Mouse (Mus musculus) liver, embryonic 12.5 days (tissue): ENCODE results near the gene Mast4. TPM values are rescaled to one million over a fixed set of nuclear protein-coding genes. Genes with fewer than 3 reads are reported as not detected.
A peak's percentile ranks its signal among the peaks of the same experiment; 100 is the strongest.

Experiments used
- ATAC-seq: fragments of 200-750 bp; cut with Nextera tagmentation; 2 replicates; pipeline ENCODE4 v1.8.0; 2017; ENCODE audit warnings: moderate number of reproducible peaks, mild to moderate bottlenecking, moderate library complexity
- H3K27ac ChIP-seq: fragments of 300-500 bp; sonication (generic); 2 replicates; pipeline ENCODE4 v1.5.1; 2016; ENCODE audit warnings: mild to moderate bottlenecking
- H3K27me3 ChIP-seq: fragments of 300-500 bp; sonication (generic); replicated peaks from 2 replicates; pipeline ENCODE4 v1.6.1; 2016; ENCODE audit warnings: mild to moderate bottlenecking, moderate library complexity
- H3K36me3 ChIP-seq: fragments of 300-500 bp; sonication (generic); 2 replicates; pipeline ENCODE4 v1.6.1; 2016; ENCODE audit warnings: mild to moderate bottlenecking, moderate library complexity
- H3K4me1 ChIP-seq: fragments of 300-500 bp; sonication (generic); 2 replicates; pipeline ENCODE4 v1.6.1; 2016
- H3K4me2 ChIP-seq: fragments of 300-500 bp; sonication (generic); 2 replicates; pipeline ENCODE4 v1.6.1; 2016; ENCODE audit warnings: mild to moderate bottlenecking, moderate library complexity
- H3K4me3 ChIP-seq: fragments of 300-500 bp; sonication (generic); 2 replicates; pipeline ENCODE4 v1.5.1; 2016; ENCODE audit warnings: mild to moderate bottlenecking, moderate library complexity
- H3K9ac ChIP-seq: fragments of 300-500 bp; sonication (generic); 2 replicates; pipeline ENCODE4 v1.6.1; 2016; ENCODE audit warnings: mild to moderate bottlenecking, moderate library complexity
- H3K9me3 ChIP-seq: fragments of 300-500 bp; sonication (generic); replicated peaks from 2 replicates; pipeline ENCODE4 v1.6.1; 2016; ENCODE audit warnings: mild to moderate bottlenecking, moderate library complexity
- WGBS: fragments of 180-500 bp; shearing (Covaris S2); methylation state at CpG from one replicate; pipeline ENCODE4 v1.1.7; 2016; ENCODE audit not compliant: insufficient replicate concordance; 5-methylcytosine and 5-hydroxymethylcytosine counted together
- polyA plus RNA-seq: library from polyadenylated mRNA; unstranded; fragments of >200 nt; fragmentation: Nextera tagmentation; extraction: Ambion mirVana; gene quantifications from 2 replicates; pipeline ENCODE4 v1.2.1, GENCODE M21; 2016

The Mast4 gene
- polyA plus RNA-seq, 1 experiment from 2014 or later: 4.7 TPM

DNA sequence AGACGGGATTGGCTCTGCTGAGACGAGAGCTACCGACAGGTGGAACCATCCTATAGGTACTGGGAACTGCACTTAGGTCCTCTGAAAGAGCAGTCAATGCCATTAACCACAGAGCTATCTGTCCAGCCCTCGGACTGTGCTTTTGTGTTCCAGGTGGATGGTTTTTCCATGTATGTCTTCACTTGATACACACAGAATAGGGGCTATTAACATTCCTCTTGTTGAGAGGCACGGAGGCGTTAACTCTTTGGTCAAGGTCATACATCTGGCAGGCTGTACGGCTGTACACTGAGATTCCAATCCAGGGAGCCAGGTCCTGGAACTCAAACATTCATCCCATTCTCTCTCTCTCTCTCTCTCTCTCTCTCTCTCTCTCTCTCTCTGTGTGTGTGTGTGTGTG, 205.6 kb downstream of the Mast4 start:
- Histone ChIP-seq H3K27me3 (no peaks in the 10 kb centered on the region), H3K9ac (no peak overlapping the region), H3K36me3 (no peaks in the 10 kb centered on the region), H3K4me3 (no peak overlapping the region), H3K9me3 (no peaks in the 10 kb centered on the region), H3K4me1 (no peaks in the 10 kb centered on the region), H3K4me2 (no peak overlapping the region), H3K27ac (no peak overlapping the region)
- ATAC-seq: no peak
- WGBS: 75% methylated on average over 7 of the region's 7 CpGs

DNA sequence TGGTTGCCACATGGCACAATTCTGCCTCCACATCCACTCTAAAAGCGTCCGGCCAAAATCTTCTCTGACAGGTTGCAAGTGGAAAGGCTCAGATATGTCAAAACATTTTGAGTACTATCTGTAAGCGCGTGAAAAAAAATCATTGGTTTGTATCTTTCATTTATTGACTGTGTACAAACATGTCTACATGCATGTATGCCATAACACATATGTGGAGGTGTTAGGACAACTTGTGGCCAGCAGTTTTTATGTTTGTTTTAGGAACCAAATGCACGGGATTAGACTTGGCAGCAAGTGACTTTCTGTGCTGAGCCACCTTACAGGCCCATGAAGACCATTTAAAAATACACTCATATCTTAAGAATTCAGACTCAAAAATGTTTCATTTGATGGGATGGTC, 206.7 kb downstream of the Mast4 start:
- Histone ChIP-seq H3K27ac (no peak overlapping the region), H3K36me3 (no peaks in the 10 kb centered on the region), H3K9me3 (no peaks in the 10 kb centered on the region), H3K4me3 (no peak overlapping the region), H3K4me2 (no peak overlapping the region), H3K4me1 (no peaks in the 10 kb centered on the region), H3K9ac (no peak overlapping the region), H3K27me3 (no peaks in the 10 kb centered on the region)
- WGBS: 77% methylated on average over 5 of the region's 5 CpGs
- ATAC-seq: no peak

DNA sequence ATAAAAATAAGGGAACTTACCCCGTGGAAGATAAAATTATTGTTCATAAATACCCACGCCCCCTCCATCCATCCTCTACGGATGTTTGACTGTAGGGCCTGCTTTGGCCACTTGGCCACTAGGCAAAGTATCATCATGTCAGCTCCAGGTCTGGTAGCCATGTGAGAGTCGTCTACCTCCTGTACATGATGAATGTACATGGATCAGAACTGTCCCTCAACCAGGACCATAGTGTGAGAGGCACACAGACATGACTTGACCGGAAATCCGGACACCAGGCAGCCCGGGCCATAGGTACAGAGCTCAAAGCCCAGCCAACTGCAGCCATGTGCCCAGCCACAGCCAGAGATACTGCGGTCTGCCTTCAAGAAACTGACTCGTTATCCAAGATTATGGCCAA, 210.6 kb downstream of the Mast4 start:
- no peak overlapping the region for H3K27ac ChIP-seq
- no peak overlapping the region for H3K9ac ChIP-seq
- no peaks in the 10 kb centered on the region for H3K27me3 ChIP-seq
- no peaks in the 10 kb centered on the region for H3K9me3 ChIP-seq
- H3K36me3 ChIP-seq: no peaks in the 10 kb centered on the region
- 73% methylated on average over 9 of the region's 9 CpGs for WGBS
- no peak overlapping the region for H3K4me3 ChIP-seq
- H3K4me2 ChIP-seq: no peak overlapping the region
- H3K4me1 ChIP-seq: no peaks in the 10 kb centered on the region
- no peak for ATAC-seq

DNA sequence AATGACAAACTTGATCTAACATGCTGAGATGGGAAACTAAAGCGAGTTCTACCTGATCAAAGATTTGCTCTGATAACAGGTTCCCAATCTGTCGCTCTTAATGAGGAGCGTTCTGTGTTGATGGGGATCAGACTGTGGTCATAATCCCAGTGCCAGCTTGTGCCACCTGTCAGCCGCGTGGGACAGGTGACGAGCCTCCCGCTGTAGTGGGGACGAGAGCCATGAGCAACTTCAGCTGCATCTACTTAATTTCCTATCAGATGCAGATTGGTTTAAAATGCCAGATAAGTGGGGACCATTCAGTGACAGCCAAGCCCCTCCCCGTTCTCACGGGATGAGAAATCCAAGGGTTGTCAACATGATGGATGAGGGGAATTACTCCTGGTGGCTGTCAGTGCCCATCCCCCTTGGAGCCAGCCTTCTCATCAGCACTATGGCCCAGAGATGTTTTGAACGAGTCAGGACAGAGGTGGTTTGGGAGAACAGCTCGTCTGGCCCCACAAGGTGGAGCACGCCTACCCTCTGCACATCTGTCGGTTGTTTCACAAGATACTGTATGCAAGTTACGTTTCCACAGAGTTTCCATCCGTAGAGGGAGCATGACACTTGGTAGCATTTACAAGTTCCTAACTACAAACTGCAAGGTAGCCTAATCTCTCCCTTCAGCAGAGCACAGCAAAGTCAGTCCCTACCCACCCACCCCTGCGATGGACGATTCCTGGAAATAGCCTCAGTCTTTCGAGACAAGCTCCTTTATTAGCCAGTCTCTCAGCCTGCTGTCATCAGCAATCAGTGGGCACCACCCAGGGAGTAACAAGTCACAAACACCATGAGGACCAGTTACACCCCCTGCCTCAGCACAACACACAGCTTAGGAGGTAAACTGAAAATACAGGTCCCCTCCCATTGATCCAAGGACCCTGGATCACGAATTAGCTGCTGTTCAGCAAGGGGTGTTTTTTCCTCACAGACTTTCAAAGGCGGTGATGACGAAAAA, 212.2 kb downstream of the Mast4 start:
- Histone ChIP-seq H3K27me3 (no peaks in the 10 kb centered on the region), H3K9me3 (no peaks in the 10 kb centered on the region), H3K9ac (no peak overlapping the region), H3K4me1 (no peaks in the 10 kb centered on the region), H3K4me2 (no peak overlapping the region), H3K36me3 (no peaks in the 10 kb centered on the region), H3K4me3 (no peak overlapping the region), H3K27ac (no peak overlapping the region)
- ATAC-seq: no peak
- WGBS: 55% methylated on average over 22 of the region's 22 CpGs

GRCm38 (mm10) chr13:103120669-103121131, 213.6 kb downstream of the Mast4 start:
- ATAC-seq: no peak
- no peak overlapping the region for H3K4me3 ChIP-seq
- no peak overlapping the region for H3K4me2 ChIP-seq
- no peak overlapping the region for H3K9ac ChIP-seq
- H3K36me3 ChIP-seq: no peaks in the 10 kb centered on the region
- WGBS: 42% methylated on average over 7 of the region's 7 CpGs
- no peak overlapping the region for H3K27ac ChIP-seq
- no peaks in the 10 kb centered on the region for H3K4me1 ChIP-seq
- H3K27me3 ChIP-seq: no peaks in the 10 kb centered on the region
- no peaks in the 10 kb centered on the region for H3K9me3 ChIP-seq

DNA sequence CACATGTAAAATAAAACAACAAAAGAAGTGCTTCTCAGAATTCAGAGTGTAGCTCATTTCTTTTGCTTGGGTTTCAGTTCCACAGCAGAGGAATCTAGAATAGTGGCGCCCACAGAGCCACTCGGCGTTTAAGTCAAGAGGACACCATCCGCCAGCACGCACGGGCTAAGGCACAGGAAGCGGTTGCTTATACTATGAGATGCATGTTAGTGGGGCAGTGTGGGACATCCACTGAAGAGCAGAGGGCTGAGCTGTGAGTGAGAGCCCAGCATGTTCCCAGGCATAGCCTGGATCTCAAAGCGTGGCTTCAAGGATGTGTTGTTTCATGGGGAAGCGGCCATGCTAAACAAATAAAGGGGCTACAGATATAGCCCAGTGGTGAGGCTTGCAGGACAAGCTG, 214.6 kb downstream of the Mast4 start:
- 82% methylated on average over 9 of the region's 9 CpGs for WGBS
- Histone ChIP-seq H3K4me2 (no peak overlapping the region), H3K36me3 (no peaks in the 10 kb centered on the region), H3K9me3 (no peaks in the 10 kb centered on the region), H3K4me3 (no peak overlapping the region), H3K27ac (no peak overlapping the region), H3K4me1 (no peaks in the 10 kb centered on the region), H3K9ac (no peak overlapping the region), H3K27me3 (no peaks in the 10 kb centered on the region)
- ATAC-seq: no peak

DNA sequence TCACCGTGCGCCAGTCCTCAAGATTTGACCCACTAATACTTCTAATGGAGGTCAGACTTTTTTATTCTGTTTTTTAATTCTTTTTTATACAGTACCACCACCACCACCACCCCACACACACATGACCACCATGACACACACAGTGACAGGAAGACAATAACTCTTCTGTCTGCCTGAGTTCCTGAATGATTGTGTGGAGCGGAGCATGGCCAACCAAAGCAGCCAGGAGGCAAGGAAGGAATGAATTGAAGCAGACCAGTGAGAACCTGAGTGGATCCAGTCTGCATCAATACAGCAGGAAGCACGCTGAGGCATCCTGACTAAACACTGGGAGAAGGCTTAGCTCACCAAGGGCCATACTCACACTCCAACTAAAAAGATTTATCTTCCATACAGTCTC, 219.2 kb downstream of the Mast4 start:
- no peak for ATAC-seq
- 74% methylated on average over 4 of the region's 4 CpGs for WGBS
- no peak overlapping the region for H3K4me3 ChIP-seq

GRCm38 (mm10) chr13:103114274-103114673, 220.0 kb downstream of the Mast4 start:
- Histone ChIP-seq H3K27me3 (no peaks in the 10 kb centered on the region), H3K9ac (no peak overlapping the region), H3K4me2 (no peak overlapping the region), H3K27ac (no peak overlapping the region), H3K9me3 (no peaks in the 10 kb centered on the region), H3K4me3 (no peak overlapping the region), H3K36me3 (no peaks in the 10 kb centered on the region), H3K4me1 (no peaks in the 10 kb centered on the region)
- WGBS: 74% methylated on average over 5 of the region's 5 CpGs
- no peak for ATAC-seq

More for the DNA sequence above, 219.2 kb downstream of the Mast4 start:
- no peaks in the 10 kb centered on the region for H3K27me3 ChIP-seq
- no peak overlapping the region for H3K27ac ChIP-seq
- no peaks in the 10 kb centered on the region for H3K36me3 ChIP-seq
- H3K4me2 ChIP-seq: no peak overlapping the region
- H3K9ac ChIP-seq: no peak overlapping the region
- H3K9me3 ChIP-seq: no peaks in the 10 kb centered on the region
- H3K4me1 ChIP-seq: no peaks in the 10 kb centered on the region

DNA sequence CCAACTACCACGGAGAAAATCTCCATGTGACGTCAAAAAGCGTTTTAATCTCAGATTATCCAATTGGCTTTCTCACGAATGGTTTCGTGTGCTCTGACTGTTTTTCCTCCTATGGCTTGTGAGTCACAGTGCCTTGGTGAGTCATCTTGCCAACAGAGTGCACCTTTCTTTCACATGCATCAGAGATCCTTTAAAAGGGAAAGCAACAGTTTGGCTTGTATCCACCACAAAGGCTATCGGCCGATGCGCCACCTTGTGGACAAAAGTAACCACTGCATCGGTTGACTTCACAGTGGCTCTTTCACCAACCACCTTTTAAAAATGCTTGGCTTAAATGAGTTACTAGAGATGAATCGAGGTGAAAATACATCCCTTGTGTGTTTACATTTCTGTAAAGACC, 224.4 kb downstream of the Mast4 start:
- Histone ChIP-seq H3K27ac (no peak overlapping the region), H3K4me2 (no peak overlapping the region), H3K9me3 (no peaks in the 10 kb centered on the region), H3K27me3 (no peaks in the 10 kb centered on the region), H3K9ac (no peak overlapping the region), H3K4me1 (no peaks in the 10 kb centered on the region), H3K4me3 (no peak overlapping the region), H3K36me3 (no peaks in the 10 kb centered on the region)
- no peak for ATAC-seq
- WGBS: 29% methylated on average over 10 of the region's 10 CpGs

GRCm38 (mm10) chr13:103107362-103107761, 226.9 kb downstream of the Mast4 start:
- H3K9ac ChIP-seq: no peak overlapping the region
- no peaks in the 10 kb centered on the region for H3K36me3 ChIP-seq
- H3K9me3 ChIP-seq: no peaks in the 10 kb centered on the region
- no peak overlapping the region for H3K4me3 ChIP-seq
- no peak overlapping the region for H3K4me2 ChIP-seq
- WGBS: 72% methylated on average over 5 of the region's 5 CpGs
- ATAC-seq: no peak
- H3K27me3 ChIP-seq: no peaks in the 10 kb centered on the region
- H3K27ac ChIP-seq: no peak overlapping the region
- H3K4me1 ChIP-seq: no peaks in the 10 kb centered on the region

DNA sequence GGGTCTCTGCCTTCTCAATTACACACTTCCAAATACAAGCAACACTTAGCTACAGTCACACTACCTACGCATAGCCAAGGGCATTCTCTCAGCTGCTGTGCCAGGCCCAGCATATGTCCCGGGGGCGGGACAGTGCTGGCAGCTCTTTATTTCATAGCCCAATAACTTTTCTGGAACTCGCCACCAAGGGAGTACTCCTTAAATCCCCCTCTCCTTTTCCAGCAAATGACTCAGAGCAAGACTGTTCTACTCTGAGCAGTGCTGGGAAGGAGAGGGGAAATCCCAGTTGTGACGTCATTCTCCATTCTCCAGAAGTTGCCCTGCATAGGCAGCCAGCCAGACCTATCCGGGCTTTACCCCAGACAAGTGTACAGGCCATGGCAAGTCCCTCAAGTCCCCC, 231.7 kb downstream of the Mast4 start:
- no peak overlapping the region for H3K4me2 ChIP-seq
- H3K4me3 ChIP-seq: no peak overlapping the region
- no peaks in the 10 kb centered on the region for H3K4me1 ChIP-seq
- 64% methylated on average over 6 of the region's 6 CpGs for WGBS
- peaks cover 8% of the 10 kb centered on the region for H3K27me3 ChIP-seq
- H3K9me3 ChIP-seq: no peaks in the 10 kb centered on the region
- no peaks in the 10 kb centered on the region for H3K36me3 ChIP-seq
- ATAC-seq: no peak
- H3K9ac ChIP-seq: no peak overlapping the region
- no peak overlapping the region for H3K27ac ChIP-seq

DNA sequence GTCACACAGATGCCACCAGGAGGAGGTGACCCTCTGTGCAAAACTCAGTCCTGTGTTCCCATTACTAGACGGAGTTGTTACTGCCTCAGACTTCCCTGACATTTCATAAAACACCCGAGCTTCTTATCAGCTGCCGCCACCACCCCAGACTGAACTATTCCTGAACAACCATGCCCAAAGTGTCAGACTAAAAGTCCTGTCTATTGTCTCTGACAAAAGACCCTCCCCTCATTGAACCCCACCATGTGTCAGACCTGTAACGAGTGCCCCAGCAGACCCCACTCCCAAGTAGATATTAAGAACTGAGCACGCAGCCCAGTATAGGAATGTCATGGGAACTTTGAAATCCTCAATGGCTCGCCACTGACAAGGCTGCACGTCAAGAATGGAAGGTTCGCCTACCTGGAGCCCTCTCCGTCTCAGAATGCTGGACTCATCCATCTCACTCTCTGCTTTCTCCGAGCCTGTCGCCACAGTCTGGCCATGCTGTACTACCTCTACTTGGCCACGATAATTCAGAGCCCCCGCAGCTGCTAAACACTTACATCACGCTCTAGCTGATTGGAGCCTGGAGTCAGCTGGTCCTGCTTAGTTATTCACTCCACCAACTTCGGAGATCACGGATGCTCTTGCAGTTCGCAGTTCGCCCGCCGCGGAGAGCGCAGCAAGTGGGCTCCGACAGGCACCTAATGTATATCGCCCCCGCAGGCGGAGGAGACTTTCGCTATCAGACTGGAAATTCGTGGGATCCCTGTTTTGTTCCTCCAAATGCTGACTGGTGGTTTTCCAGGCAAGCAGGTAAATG, 237.7 kb downstream of the Mast4 start:
- no peak overlapping the region for H3K27ac ChIP-seq
- 3% methylated on average over 28 of the region's 28 CpGs for WGBS

More for the DNA sequence above, 237.7 kb downstream of the Mast4 start:
- peaks cover 9% of the 10 kb centered on the region for H3K4me1 ChIP-seq
- H3K4me3 ChIP-seq: peak overlapping the region; percentile 42
- H3K9me3 ChIP-seq: no peaks in the 10 kb centered on the region
- ATAC-seq: peak; percentile 51; the same call in 1 of the 2 replicates
- no peaks in the 10 kb centered on the region for H3K36me3 ChIP-seq
- peaks cover 32% of the 10 kb centered on the region for H3K27me3 ChIP-seq
- H3K4me2 ChIP-seq: peak overlapping the region; percentile 66
- H3K9ac ChIP-seq: no peak overlapping the region
